Mouse (Mus musculus) lung, postnatal 25 days (tissue): ENCODE results near the gene Klhl7.
A peak's percentile ranks its signal among the peaks of the same experiment; 100 is the strongest.
"Not testable (repeated sequence)": the region's sequence is repeated elsewhere in the genome, so short reads cannot be mapped to it uniquely, and the experiment has no call there.

ENCODE experiments used
- DNase-seq: peaks from one replicate; pipeline ENCODE4 v3.0.0; 2022; ENCODE audit warnings: low spot score

Gene Klhl7

DNA sequence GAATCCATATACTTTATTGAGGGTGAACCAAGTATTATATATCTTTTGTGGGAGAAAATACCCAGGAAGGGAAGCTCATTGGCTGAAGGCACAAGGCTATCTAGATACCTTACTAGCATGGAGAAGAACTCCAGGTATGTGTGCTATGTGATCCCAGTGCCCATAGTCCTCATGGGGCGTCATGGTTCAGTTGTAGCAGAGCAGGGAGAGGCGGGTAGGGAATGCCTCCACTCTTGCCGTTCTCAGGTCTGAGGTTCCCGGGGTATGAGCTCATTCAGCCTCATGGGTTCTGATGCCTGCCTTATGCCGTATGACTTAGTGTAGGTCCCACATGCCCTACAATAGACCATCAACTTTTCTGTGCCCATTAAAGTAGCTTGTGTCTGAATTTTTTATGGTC lies 4.5 kb upstream of the Klhl7 start:
- DNase-seq = no peak

DNA sequence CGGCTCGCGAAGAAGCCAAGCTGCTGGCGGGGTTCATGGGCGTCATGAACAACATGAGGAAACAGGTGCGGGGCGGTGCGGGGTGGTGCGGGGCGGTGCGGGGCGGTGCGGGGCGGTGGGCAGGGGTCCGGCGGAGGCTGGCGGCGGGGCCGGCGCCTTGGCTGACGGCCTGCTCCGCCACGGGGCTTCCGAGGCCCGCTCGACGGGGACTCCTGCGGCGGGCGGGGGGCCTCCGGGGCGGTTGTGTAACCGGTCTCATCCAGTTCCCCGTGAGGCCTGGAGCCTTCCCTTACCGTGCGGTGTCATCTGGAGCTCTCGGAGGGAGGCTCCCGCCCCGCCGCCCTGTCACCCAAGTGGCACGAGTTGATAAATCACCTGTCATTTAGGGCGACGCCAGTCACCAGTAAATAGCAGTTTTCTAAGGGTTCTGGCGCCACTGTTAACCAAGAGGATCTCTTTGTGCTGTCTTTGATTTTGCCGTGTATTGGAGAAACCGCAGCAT lies 456 bp downstream of the Klhl7 start:
- DNase-seq = peak; percentile 43

DNA sequence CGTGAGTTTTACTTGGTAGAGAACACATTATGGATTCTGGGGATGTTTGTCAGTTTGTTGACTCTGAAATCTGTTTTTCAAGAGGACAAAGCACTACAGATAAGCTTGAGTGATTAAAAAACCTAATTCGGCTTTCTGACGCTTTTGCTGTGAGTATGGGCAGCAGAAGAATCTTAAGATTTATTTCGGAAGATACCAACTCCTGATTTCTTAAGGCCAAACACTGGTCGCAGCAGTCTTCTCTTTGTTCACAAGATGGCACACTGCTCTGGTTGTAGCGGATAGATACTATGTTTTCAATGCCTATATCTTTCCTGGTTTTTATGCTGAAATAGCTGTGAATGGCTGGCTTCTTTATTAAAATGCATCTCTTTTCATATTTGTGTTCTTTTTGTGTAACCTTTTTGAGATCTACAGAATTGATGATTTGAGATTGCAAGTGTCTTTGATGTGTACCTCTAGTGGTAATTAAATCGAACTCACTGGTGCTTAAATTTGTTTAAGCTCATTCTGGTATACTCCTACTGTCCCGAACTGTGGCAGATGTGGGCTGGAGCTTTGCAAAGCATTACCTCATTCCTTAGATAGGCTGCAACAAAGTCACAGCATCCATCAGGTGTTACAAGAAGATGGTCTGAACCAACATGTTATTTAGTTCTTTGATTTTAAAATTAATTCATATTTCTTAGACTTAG lies 1.2 kb downstream of the Klhl7 start:
- DNase-seq = no peak

DNA sequence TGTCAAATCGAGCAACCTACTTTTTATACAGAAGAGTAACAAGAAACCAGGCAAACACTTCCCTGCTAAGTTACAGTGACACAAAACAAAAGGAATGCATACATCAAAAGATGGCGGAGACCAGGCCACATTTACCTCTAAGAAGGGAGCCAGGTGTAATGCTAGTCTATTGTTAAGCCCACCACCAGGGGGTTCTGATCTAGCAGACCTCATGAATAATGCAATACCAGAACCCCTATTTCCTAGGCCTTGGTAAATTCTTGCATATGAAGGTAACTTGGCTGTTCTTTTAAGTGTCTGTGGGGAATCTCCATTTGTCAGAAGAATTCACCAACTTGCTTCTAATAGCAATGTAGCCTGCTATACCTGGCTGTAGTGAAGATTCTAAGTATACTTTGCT lies 2.8 kb downstream of the Klhl7 start:
- not testable (repeated sequence) for DNase-seq

DNA sequence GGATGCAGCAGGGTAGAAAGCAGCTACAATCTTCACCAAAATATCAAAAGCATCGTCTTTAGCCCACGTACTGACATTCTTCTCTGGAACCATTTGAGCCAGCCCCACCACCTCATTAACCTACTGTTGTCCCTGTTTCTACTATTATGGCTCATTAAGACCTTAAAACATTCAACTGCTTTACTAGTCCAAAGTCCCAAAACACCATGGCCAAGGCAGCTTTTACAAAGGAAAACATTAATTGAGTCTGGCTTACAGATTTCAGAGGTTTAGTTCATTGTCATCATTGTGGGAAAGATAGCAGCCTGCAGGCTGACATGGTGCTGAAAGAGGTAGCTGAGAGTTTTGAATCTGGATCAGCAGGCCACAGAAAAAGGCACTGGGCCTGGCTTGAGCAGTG lies 3.4 kb downstream of the Klhl7 start:
- no peak for DNase-seq

DNA sequence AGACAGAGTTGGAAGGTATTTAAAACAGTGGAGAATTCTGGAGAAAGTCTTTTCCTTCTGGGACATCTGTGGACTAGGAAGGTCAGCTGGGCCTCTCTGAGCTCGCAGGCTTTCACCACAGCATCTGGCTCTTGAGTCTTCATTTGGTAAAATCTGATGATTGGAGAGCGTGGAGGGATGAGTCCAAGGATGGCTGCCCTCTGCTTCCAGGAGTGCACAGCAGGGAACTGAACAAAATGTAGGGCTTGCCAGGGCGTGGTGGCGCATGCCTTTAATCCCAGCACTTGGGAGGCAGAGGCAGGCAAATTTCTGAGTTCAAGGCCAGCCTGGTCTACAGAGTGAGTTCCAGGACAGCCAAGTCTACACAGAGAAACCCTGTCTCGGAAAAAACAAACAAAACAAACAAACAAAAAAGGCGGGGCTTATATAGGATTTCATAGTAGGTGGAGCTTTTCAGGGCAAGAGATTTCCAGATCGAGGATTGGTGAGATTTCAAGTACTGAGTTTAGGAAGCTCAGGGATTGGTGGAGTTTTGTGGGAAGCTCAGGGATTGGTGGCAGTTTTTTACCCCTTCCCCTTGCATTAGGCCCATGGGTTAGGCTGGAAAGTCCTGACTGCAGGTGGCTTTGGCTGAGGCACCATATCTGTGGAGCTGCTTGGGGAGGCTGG lies 6.8 kb downstream of the Klhl7 start:
- no peak for DNase-seq

DNA sequence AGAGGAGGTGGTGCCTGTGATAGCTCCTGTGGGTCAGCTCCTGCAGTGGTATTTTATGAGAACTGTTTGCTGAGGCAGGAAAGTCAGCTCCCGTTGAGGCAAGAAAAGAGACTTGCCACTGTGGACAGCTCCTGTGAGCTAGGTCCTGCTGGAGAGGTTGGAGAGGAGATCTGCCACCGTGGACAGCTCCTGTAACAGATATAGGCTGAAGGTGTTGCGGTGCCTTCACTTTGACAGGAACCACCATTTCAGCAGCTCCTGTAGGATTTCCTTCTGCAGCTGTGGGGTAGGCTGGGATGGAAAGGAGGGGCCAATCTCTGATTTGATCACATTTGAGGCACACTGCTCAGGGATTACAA lies 7.3 kb downstream of the Klhl7 start:
- DNase-seq = no peak

DNA sequence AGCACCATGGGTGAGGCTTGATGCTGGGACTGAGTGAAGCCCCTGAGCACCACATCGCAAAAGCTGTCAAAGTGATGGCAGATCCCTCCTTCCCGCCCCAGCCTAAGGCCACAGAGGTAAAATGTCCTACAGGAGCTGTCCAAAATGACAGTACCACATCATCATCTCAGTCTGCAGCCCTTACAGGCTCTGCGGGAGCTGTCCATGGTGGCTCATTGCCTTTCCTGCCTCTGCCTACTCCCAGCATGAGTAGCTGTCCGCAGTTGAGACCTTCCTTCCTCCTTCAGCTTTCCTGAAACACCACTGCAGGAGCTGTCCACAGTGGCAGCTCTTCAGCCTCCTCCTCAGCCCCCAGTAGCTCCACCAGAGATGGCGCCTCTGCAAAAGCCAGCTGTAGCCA lies 9.7 kb downstream of the Klhl7 start:
- DNase-seq = no peak

DNA sequence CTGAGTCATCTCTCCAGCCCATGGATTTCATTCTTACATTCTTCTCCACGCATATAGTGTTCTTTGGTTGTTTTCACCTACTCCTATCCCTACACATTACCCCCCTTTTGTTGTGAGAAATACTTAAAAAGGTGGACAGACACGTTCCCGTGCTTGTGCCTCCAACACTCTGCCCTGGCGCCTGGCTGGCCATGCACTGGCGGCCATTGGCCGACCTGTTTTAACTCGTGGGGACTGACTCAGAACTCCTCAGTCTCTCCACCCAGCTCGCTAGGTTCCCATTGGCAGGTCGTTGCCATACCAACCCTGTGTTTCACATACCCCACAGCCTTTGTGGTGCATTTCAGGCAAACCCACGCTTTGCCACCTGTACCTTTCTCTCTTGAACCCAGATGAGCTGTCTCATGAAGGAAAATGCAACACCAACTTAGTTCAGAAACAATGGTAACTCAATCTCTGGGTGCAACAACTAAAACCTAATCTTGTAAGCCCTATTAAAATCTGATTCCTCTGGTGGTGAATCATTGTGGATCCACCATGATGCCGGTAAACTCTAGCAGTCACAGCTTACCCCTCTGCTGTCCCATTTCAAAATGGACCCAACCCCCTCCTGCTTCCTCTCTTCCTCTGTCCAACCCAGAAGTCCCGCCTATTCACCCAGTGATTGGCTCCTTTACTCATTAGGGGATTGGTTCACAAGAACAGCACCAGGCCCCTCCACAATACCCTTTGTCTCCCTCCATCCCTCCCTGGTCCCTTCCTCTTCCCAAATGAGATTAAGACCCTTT lies 11.9 kb downstream of the Klhl7 start:
- no peak for DNase-seq

DNA sequence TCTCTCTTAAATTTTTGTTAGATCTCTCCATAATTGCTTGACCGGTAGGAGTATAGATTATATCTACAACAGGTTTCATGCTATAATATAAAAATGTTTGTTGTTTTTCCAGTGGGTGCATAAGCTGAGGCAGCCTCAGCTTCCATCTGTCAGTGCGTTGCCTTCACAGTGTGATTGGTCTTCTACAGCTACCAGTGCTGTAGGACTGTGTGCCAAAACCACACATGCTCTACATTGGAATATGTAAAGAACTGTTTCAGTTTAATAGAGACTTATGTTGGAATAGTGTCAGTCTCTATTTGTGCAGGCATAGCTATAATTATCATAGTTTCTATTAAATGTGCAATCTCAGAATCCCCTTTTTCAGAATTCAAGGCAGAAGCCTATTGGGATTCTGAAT lies 21.8 kb downstream of the Klhl7 start:
- no peak for DNase-seq

DNA sequence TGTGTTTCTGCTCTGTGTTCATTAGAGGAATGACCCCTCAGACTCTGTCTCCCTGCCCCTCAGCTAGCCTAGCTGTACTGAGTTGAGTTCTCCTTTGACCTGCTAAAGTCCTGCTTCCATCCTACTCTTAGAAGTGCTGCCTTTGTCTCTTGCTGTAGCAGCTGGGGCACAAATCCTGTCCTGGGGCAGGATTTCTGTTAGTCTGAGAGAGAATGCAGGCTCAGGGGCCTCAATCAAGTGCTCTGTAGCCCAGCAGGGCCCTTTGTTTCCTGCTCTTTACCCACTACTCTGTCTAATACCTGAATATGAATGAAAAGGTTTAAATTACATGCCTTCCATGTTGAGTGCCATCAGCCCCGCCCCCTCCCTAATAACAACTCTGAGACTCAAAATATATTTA lies 23.8 kb downstream of the Klhl7 start:
- DNase-seq = no peak

DNA sequence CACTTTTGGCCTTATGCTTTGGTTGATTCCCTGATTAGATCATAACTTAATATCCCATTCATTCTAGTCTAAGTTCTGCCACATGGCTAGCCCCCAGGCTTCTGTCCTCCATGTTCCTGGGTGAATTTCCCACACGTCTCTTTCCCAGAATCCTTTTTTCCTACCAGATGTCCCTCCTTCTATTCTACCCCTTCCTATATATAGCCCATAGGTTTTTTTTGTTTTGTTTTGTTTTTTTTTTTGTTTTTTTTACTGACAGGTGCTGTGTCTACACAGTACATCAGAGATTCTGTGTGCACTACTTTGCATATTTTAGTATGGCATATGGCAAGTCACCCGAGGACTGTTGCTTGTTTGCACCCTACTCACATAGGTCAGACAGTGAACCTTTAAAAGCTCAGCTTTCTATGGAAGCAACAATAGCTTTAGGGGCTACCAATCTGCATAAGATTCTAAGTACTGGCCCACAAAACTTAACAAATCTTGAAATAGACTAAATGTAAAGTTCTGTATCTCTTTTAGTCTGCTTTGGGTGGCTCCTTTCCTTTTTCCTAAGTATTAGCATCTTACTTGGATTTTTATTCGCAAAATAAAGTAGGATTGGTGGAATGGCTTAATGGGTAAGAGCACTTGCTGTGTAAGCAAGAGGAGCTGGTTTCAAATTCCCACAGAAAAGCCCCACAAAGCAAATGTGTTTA lies 24.3 kb downstream of the Klhl7 start:
- no peak for DNase-seq

DNA sequence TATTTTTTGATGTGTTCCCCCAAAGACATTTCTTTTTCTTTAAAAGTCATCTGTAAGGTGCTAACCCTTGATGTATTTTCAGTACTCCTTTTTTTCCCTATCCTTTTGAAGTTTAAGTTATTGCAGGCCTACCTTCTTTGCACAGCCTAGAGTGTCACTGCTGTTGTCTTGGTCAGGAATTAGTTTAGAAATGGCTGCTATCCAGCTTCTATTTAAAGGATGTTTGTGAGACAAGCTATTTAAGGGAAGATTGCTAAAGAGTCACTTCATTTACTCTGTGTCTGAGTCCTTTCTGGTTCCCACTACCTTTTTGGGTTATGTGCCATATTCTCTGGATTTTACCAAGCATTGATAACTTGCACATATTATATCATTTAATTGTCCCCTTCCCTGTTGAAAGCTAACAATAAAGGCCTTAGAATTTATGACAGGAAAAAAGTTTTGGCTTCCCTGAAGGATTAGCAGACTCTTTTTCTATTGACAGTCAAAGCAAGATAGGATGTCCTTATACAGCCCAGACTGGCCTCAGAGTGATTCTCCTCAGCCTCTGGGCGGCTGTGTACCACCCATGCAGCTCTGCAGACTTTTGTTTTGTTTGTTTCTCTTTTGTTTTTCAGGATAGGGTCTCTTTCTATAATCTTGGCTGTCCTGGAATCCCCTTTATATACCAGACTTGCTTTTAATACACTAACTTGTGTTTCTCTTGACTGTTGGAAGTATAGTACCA lies 25.7 kb downstream of the Klhl7 start:
- no peak for DNase-seq

DNA sequence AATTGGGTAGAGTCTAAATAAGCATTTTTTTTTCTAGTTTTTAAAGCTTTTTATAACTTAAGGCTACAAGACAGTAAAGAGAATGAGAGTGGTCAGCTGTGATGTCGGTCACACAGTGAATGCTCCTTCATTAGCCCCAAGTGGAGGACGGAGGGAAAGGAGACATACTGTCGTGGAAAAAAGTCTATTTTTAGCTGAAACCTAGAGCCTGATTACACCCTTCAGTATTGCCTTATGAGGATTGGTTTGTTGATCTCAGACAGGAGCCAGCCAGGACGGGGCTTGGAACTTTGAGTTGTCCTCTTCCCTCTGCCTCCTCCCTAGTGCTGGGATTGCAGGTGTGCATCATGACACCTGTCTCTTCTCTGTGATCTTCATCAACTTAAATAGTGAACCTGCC lies 26.6 kb downstream of the Klhl7 start:
- no peak for DNase-seq

DNA sequence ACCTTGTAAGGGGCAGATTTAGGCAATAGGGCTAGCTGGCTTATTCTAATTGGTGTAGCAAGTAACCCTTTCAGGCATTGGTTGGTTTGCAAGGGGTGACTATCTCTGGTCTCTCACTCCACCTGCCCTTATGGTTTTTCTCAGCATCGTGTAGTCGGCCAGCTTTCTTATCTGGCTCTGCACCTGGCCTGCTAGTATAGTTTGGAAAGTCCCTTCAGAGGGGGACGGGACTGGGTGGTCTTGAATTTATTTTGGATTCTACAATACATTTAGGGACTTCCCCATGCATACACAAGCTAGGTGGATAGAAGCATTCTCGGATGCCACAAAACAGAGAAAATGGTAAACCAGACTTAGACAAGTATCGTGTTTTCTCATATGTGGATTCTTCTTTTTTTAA lies 46.6 kb downstream of the Klhl7 start:
- DNase-seq = no peak

DNA sequence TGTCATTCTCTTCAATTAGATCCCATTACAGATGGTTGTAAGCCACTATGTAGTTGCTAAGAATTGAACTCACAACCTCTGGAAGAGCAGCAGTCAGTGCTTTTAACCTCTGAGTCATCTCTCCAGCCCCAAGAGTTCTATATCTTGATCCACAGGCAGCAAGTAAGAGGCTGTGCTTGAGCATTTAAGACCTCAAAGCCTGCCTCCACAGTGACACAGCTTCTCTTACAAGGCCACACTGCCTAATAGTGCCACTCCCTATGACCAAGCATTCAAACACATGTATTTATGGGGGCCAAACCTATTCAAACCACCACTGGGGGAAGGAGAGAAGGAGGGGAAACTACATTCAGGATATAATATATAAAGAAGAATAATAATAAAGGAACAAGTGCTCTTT lies 51.8 kb downstream of the Klhl7 start:
- DNase-seq = no peak

DNA sequence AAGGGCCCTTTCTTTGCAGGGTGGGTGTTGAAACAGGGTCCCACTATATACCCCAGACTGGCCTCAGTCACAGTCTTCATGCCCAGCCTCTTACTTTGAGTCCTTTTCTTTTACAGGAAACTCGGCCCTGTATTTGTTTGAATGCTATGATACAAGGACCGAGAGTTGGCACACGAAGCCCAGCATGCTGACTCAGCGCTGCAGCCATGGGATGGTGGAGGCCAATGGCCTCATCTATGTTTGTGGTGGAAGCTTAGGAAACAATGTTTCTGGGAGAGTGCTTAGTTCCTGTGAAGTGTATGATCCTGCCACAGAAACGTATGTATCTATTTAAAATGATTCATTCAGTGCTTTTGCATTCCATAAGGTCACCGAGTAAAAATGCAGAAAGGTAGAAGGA lies 56.4 kb downstream of the Klhl7 start:
- DNase-seq = no peak

DNA sequence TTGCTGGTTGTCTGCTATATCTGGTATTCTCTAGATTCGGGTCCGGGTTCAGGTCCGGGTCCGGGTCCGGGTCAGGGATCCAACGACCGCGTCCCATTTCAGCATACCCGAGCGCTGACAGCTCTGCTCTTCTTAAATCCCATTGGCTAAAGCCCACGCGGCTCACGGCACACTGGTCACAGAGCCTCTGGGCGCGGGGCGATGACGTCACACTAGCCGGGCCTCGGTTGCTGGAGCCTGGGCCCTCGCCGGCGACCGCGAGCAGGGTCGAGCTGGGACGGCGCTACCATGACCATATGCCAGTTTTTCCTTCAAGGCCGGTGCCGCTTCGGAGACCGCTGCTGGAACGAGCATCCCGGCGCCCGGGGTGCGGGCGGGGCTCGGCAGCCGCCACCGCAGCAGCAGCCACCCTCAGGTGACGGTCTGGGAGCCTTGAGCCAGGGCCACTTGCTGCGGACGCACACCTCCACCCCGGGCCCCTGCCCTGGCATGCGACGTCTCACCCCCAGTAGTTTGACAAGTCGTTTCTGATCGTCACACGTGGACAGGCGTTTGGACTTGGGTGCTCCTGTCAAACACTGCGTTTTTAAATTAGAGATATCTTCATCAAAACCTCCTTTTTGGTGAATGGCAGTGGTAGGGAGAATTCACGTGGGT lies 64.5 kb downstream of the Klhl7 start, which contains the start of gene Nupl2:
Nupl2 (plus strand) TSS at position 175 of the 657 bp plus-strand sequence.
- peak; percentile 94 for DNase-seq

DNA sequence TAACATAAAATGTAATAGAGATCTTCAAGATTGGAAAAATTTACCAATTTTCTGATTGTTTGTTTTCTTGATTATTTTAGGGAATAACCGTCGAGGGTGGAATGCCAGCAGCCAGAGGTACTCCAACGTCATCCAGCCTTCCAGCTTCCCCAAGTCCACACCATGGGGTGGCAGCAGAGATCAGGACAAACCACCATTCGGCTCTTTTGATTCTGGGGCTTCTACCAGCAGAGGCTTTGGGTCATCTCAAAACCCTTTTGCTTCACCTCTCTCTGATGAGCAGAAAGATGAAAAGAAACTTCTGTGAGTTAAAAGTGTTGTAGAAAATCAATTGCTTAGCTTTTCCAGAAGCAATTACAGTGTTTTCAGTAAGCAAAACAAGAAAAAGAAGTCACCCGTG lies 66.9 kb downstream of the Klhl7 start:
- no peak for DNase-seq

DNA sequence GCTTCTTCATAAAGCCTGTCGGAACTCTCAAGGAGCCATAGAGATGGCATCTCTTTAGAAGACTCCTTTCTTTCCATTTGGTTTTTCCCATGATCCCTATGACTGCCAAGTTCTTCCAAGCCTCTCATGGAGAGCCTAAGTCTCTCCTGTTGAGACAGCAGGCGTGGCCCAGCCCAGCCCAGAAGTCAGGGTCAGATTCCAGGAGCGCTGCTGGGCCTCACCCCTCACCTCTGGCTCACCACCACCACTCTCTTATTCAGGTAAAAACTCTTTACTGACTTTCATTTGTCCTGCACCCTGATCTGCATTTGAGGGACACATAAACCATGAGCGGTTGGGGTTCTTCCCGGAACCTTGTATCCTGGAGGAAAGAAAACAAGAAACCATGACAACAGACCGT lies 69.5 kb downstream of the Klhl7 start:
- DNase-seq = no peak

DNA sequence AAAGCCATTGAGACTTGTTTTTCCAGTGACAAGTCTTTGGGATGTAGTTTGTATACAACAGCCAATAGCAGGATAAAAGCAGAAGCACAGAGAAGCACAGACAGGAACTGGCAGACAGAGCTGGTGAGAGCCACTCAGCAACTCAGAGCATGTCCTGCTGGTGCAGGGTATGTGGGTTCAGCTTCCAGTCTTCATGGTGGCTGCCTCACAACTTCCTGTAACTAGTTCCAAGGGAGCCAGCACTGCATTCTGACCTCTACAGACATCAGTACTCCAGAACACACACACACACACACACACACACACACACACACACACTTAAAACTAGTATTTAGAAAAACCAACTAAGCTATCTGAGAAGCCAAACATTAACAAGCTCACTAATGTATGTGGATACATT lies 71.7 kb downstream of the Klhl7 start:
- DNase-seq = no peak
